In the genomic region with DNA sequence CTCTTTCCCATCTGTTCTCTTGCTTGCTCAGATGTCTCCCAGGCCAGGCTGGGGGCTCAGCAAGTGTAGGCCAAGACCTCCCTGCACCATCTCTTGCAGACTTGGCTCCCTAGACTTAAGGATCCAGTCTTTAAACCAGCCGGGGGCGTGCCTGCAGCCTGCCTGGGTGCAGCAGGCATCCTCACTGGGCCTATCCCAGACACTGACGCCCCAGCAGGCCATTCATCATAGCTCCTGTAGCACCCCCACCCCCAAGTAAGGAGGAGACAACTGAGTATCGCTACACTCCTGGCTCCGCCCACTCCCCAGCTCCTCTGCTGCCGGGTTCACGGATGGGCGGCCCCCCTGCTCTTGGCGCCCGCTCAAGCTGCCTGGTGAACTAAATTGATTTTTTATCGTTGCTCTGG, we compare ENCODE assay signal across 8 mouse cellular contexts.
A peak's percentile ranks its signal among the peaks of the same experiment; 100 is the strongest.
DNase-seq lines count a peak whose midpoint lies in the region; ATAC-seq lines count a peak whose summit lies in the region.
"Had no signal": no experiment of that assay in that cellular context is flagged by ENCODE, and none has a peak within 500 bp of the region (broad histone marks: within the 10 kb centered on the region; RNA-seq: fewer than 3 reads in every experiment).

No protein-coding gene starts in this region.

- ATAC-seq in embryonic facial prominence, embryonic 11.5 days (replicated peaks; ENCODE audit: insufficient number of reproducible peaks, low FRiP score, low TSS enrichment, low read depth) = peak; percentile 77
- peak; percentile 83 for ATAC-seq in intestine, embryonic 16.5 days
- ATAC-seq in midbrain, embryonic 16.5 days = peak; percentile 83

- H3K27ac ChIP-seq in embryonic facial prominence, embryonic 11.5 days (replicated peaks; ENCODE audit: low read depth, low read length) = peak overlapping the region; percentile 65
- H3K27ac ChIP-seq in intestine, embryonic 16.5 days (ENCODE audit: low read length) = peak overlapping the region; percentile 53
- H3K27ac ChIP-seq in midbrain, embryonic 16.5 days (ENCODE audit: low read length) = peak overlapping the region; percentile 61; the same call in 1 of the 2 replicates

- peaks cover 19% of the 10 kb centered on the region for H3K4me1 ChIP-seq in embryonic facial prominence, embryonic 11.5 days (ENCODE audit: control insufficient read depth, insufficient read depth, low read length)
- peaks cover 29% of the 10 kb centered on the region for H3K4me1 ChIP-seq in intestine, embryonic 16.5 days (ENCODE audit: control insufficient read depth, insufficient read depth, low read length)
- H3K4me1 ChIP-seq in midbrain, embryonic 16.5 days (ENCODE audit: control insufficient read depth, insufficient read depth, low read length) = peaks cover 21% of the 10 kb centered on the region

- intact Hi-C loops in left cerebral cortex, postnatal 14 days (cut with DNase I) = no loop called here

- no peaks in the 10 kb centered on the region for H3K9me3 ChIP-seq in embryonic facial prominence, embryonic 11.5 days (replicated peaks; ENCODE audit: control insufficient read depth, low read length)
- no peaks in the 10 kb centered on the region for H3K9me3 ChIP-seq in intestine, embryonic 16.5 days (ENCODE audit: control insufficient read depth, low read length)
- H3K9me3 ChIP-seq in midbrain, embryonic 16.5 days (replicated peaks; ENCODE audit: control insufficient read depth, low read length, poor library complexity, severe bottlenecking) = no peaks in the 10 kb centered on the region

- peak; percentile 51 for DNase-seq in adrenal gland, postnatal 10 days
- peak; percentile 83 for DNase-seq in embryonic facial prominence, embryonic 11.5 days (ENCODE audit: low spot score)
- DNase-seq in gastrocnemius, postnatal 4 days (ENCODE audit: low spot score in 2 of 2) = peak; percentile 69 to 83
- peak; percentile 51 to 72 for DNase-seq in left cerebral cortex, postnatal 14 days (ENCODE audit: low spot score in 2 of 2)
- DNase-seq in testis, postnatal 14 days (ENCODE audit: low spot score) = peak; percentile 32

- 1% methylated on average over 11 of the region's 11 CpGs for WGBS in embryonic facial prominence, embryonic 11.5 days
- 2% methylated on average over 11 of the region's 11 CpGs for WGBS in intestine, embryonic 16.5 days
- WGBS in midbrain, embryonic 16.5 days = under 1% methylated on average over 11 of the region's 11 CpGs

- peak overlapping the region; percentile 5; the same call in 1 of the 2 replicates for H3K9ac ChIP-seq in embryonic facial prominence, embryonic 11.5 days (replicated peaks; ENCODE audit: low read length)
- peak overlapping the region; percentile 44; the same call in 1 of the 2 replicates for H3K9ac ChIP-seq in intestine, embryonic 16.5 days (ENCODE audit: low read depth, low read length)
- H3K9ac ChIP-seq in midbrain, embryonic 16.5 days (ENCODE audit: low read depth, low read length) = peak overlapping the region; percentile 33; the same call in 1 of the 2 replicates

- H3K4me2 ChIP-seq in embryonic facial prominence, embryonic 11.5 days (ENCODE audit: low read depth, low read length) = peak overlapping the region; percentile 29
- peak overlapping the region; percentile 45 for H3K4me2 ChIP-seq in intestine, embryonic 16.5 days (ENCODE audit: low read depth, low read length)
- peak overlapping the region; percentile 57 for H3K4me2 ChIP-seq in midbrain, embryonic 16.5 days (ENCODE audit: low read length)

- H3K36me3 ChIP-seq in embryonic facial prominence, embryonic 11.5 days (replicated peaks; ENCODE audit: control insufficient read depth, insufficient read depth, low read depth, low read length) = no peaks in the 10 kb centered on the region
- no peaks in the 10 kb centered on the region for H3K36me3 ChIP-seq in intestine, embryonic 16.5 days (ENCODE audit: control insufficient read depth, insufficient read depth, low read length)
- no peaks in the 10 kb centered on the region for H3K36me3 ChIP-seq in midbrain, embryonic 16.5 days (ENCODE audit: control insufficient read depth, insufficient read depth, low read length)

- H3K27me3 ChIP-seq in embryonic facial prominence, embryonic 11.5 days (ENCODE audit: control insufficient read depth, insufficient read depth, low read length) = no peaks in the 10 kb centered on the region
- H3K27me3 ChIP-seq in intestine, embryonic 16.5 days (replicated peaks; ENCODE audit: control insufficient read depth, insufficient read depth, low read length) = no peaks in the 10 kb centered on the region
- no peaks in the 10 kb centered on the region for H3K27me3 ChIP-seq in midbrain, embryonic 16.5 days (ENCODE audit: control insufficient read depth, insufficient read depth, low read depth, low read length)

- 0 out of 2 replicates have a peak overlapping the region, but pooled peaks have one; percentile 7 for H3K4me3 ChIP-seq in embryonic facial prominence, embryonic 11.5 days (ENCODE audit: low read depth, low read length)
- peak overlapping the region; percentile 33 for H3K4me3 ChIP-seq in intestine, embryonic 16.5 days (ENCODE audit: low read length)
- peak overlapping the region; percentile 20; the same call in 1 of the 2 replicates for H3K4me3 ChIP-seq in midbrain, embryonic 16.5 days (ENCODE audit: low read depth, low read length)
- H3K4me3 ChIP-seq: erythroblast, embryonic 14.5 days had no signal

Comparison
In these comparisons a context has a peak if more than half of its experiments do, and no peak if none do; other contexts are left out.
1. Peak in every context shown above with its lines: DNase-seq, ATAC-seq, H3K4me3 ChIP-seq and H3K27ac ChIP-seq.
2. DNase-seq: peak in every context shown above with its lines; median percentile 83 in embryonic facial prominence, embryonic 11.5 days; 76 in gastrocnemius, postnatal 4 days; 62 in left cerebral cortex, postnatal 14 days; 51 in adrenal gland, postnatal 10 days; 32 in testis, postnatal 14 days.